Mouse (Mus musculus) limb, embryonic 15.5 days (tissue): ENCODE results near the gene 9430097D07Rik. TPM values are rescaled to one million over a fixed set of nuclear protein-coding genes. Genes with fewer than 3 reads are reported as not detected.

Experiments
- ATAC-seq: fragments of 200-750 bp; cut with Nextera tagmentation; 2 replicates; pipeline ENCODE4 v1.8.0; 2017; ENCODE audit warnings: low read depth, moderate TSS enrichment; ENCODE audit not compliant: insufficient number of reproducible peaks, low FRiP score, low TSS enrichment
- H3K27ac ChIP-seq: fragments of 300-500 bp; sonication (generic); 2 replicates; pipeline ENCODE4 v1.5.1; 2015; ENCODE audit warnings: moderate library complexity, mild to moderate bottlenecking, inconsistent platforms
- H3K27me3 ChIP-seq: fragments of 300-500 bp; sonication (generic); 2 replicates; pipeline ENCODE4 v1.6.1; 2015; ENCODE audit warnings: inconsistent platforms
- H3K36me3 ChIP-seq: fragments of 300-500 bp; sonication (generic); 2 replicates; pipeline ENCODE4 v1.6.1; 2015; ENCODE audit warnings: inconsistent platforms
- H3K4me1 ChIP-seq: fragments of 300-500 bp; sonication (generic); 2 replicates; pipeline ENCODE4 v1.6.1; 2015; ENCODE audit warnings: inconsistent platforms
- H3K4me2 ChIP-seq: fragments of 300-500 bp; sonication (generic); 2 replicates; pipeline ENCODE4 v1.6.1; 2015; ENCODE audit warnings: mild to moderate bottlenecking, inconsistent platforms
- H3K4me3 ChIP-seq: fragments of 300-500 bp; sonication (generic); 2 replicates; pipeline ENCODE4 v1.5.1; 2015; ENCODE audit warnings: mild to moderate bottlenecking, inconsistent platforms
- H3K9ac ChIP-seq: fragments of 300-500 bp; sonication (generic); 2 replicates; pipeline ENCODE4 v1.6.1; 2015; ENCODE audit warnings: inconsistent platforms
- H3K9me3 ChIP-seq: fragments of 300-500 bp; sonication (generic); 2 replicates; pipeline ENCODE4 v1.6.1; 2016; ENCODE audit warnings: inconsistent platforms
- WGBS: fragments of 180-500 bp; shearing (Covaris S2); methylation state at CpG from one replicate; pipeline ENCODE4 v1.1.7; 2015; 5-methylcytosine and 5-hydroxymethylcytosine counted together
- polyA plus RNA-seq: library from polyadenylated mRNA; unstranded; fragments of >200 nt; fragmentation: Nextera tagmentation; extraction: Ambion mirVana; gene quantifications from 2 replicates; pipeline ENCODE4 v1.2.1, GENCODE M21; 2015

The 9430097D07Rik gene
- polyA plus RNA-seq, 1 experiment from 2014 or later, result not detected

DNA sequence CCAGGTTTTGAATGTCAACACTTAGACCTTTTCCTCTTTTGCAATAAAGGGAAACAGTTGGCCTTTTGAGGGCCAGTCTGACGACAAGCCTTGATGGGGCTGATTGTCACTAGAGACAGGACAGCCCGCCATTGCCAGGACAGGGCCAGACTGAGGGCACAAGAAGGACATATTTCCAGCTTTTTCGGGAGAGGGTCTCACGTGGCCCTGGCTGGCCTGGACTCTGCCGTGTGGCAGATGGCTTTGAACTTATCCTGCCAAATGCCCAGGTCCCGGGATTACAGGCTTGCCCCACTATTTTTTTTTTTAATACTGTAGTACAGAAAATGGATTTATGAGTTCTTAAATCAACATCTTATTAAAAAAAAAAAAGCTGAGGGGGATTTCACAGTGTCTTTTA is 15.8 kb upstream of the 9430097D07Rik start:
- no peak overlapping the region for H3K9ac ChIP-seq
- no peak overlapping the region for H3K4me3 ChIP-seq
- peaks cover 39% of the 10 kb centered on the region for H3K4me1 ChIP-seq
- no peak overlapping the region for H3K27ac ChIP-seq
- no peaks in the 10 kb centered on the region for H3K27me3 ChIP-seq
- H3K36me3 ChIP-seq, result peaks cover 25% of the 10 kb centered on the region
- H3K9me3 ChIP-seq, result no peaks in the 10 kb centered on the region
- 44% methylated on average over 6 of the region's 6 CpGs for WGBS
- no peak for ATAC-seq
- H3K4me2 ChIP-seq, result no peak overlapping the region

DNA sequence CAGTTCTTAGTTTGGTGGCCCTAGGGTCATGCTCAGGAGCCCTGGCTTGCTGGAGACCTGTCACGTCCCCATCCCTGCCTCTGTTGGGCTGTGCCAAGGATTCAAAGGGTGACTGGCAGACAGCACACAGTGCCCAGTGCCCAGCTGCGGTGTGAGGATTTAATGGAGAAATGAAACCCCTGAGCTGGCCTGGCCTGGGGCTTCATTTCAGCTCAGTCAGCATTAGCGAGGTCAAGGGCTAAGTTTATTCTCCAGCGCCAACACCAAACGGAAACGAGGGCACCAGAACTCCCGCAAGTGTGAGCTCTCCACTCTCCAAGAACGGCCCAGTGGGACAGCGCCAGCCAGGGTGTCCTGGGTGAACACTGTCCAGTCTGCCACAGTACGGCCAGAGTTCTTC is 14.7 kb upstream of the 9430097D07Rik start:
- WGBS, result 79% methylated on average over 10 of the region's 10 CpGs
- Histone ChIP-seq H3K4me2 (no peak overlapping the region), H3K4me3 (no peak overlapping the region), H3K27me3 (no peaks in the 10 kb centered on the region), H3K9me3 (no peaks in the 10 kb centered on the region), H3K36me3 (peaks cover 16% of the 10 kb centered on the region), H3K4me1 (peaks cover 39% of the 10 kb centered on the region), H3K9ac (no peak overlapping the region), H3K27ac (no peak overlapping the region)
- no peak for ATAC-seq

DNA sequence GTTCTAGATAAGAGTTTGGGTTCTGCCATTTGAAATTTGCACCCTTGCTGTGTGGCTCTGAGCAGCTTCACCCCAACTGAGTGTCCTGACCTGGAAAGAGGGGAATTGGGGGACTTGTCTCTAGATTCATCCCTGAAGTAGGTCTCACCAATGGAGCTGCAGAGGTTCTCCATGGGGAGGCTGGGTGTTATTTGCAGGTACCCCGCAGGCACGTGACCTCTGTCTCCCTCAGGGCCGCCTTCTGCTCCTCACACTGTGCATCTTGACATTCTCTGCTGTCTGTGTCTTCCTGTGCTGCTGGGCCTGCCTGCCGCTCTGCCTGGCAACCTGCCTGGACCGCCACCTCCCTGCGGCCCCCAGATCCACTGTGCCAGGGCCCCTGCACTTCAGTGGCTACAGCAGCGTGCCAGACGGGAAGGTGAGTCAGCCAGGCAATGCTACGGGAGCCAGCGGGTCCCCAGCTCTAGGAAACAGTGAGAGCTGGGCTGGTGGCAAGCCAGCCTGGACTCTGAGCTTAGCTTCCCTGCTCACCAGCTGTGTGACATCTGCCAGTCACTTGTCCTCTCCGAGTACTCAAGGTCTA is 13.8 kb upstream of the 9430097D07Rik start:
- 53% methylated on average over 11 of the region's 11 CpGs for WGBS
- H3K27me3 ChIP-seq, result no peaks in the 10 kb centered on the region
- no peak overlapping the region for H3K27ac ChIP-seq
- no peak overlapping the region for H3K9ac ChIP-seq
- H3K9me3 ChIP-seq, result no peaks in the 10 kb centered on the region
- peaks cover 7% of the 10 kb centered on the region for H3K36me3 ChIP-seq
- no peak overlapping the region; the same call in 1 of the 2 replicates for H3K4me3 ChIP-seq
- H3K4me1 ChIP-seq, result peaks cover 36% of the 10 kb centered on the region
- peak overlapping the region; percentile 19; the same call in 1 of the 2 replicates for H3K4me2 ChIP-seq
- no peak for ATAC-seq

DNA sequence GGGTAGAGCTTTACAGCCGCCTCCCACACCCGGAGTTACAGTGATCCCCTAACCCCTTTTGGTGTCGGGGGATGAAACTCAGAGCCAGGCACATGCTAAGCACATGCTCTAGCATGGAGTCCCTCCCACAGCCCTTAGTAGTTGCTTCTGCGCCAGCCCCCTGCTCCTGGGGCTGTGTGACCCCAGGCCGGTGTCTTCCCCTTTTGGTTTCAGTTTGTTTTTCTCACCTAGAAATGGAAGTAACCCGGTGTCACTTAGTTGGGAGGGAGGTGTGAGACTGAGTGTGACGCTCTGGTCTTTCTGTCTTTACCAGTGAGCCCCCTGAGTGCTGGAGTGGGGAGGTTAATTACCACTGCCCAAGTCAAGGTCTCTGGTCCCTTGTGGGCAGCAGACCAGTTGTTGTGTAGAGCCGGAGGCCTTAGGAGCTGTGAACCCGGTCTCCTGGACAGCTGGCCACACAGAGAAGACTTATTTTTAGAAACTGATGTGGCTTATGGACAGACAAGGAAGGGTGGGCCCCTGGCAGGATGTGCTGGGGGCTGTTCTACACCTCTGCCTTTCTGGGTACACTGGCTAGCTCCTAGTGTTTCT is 12.3 kb upstream of the 9430097D07Rik start:
- WGBS, result 21% methylated on average over 9 of the region's 9 CpGs
- Histone ChIP-seq H3K9ac (peak overlapping the region; percentile 52), H3K36me3 (peaks cover 3% of the 10 kb centered on the region; the same call in 1 of the 2 replicates), H3K27me3 (no peaks in the 10 kb centered on the region), H3K4me3 (peak overlapping the region; percentile 56), H3K4me2 (peak overlapping the region; percentile 66), H3K27ac (peak overlapping the region; percentile 68; the same call in 1 of the 2 replicates), H3K4me1 (peaks cover 42% of the 10 kb centered on the region), H3K9me3 (no peaks in the 10 kb centered on the region)
- no peak for ATAC-seq

DNA sequence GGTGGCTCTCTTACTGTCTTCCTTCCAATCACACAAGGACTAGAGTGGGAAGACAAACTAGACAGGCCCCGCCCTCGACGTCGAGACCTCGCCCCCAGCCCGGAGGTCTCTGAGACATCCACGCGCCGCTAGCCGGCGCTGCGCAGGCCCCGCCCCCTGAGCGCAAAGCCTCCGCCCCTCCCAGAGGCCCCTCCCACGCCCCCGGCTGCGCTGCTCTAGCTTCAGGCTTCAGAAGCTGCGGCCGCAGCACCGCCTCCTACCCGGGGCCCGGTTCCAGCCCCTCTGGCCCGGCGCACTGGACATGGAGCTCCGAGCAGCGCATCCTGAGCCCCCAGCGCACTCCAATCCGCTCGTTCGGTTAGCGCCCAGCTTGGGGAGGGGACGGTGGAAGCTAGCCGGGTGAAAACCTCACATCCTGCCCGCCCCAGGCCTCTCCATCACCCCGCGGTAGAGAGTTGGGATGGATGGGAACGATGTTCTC is 11.4 kb upstream of the 9430097D07Rik start, which contains the start of gene St6galnac4:
St6galnac4 (plus strand) TSS at position 225 of the 481 bp plus-strand sequence.
- under 1% methylated on average over 38 of the region's 38 CpGs for WGBS
- H3K36me3 ChIP-seq, result peaks cover 3% of the 10 kb centered on the region; the same call in 1 of the 2 replicates
- no peaks in the 10 kb centered on the region for H3K9me3 ChIP-seq
- peaks cover 42% of the 10 kb centered on the region for H3K4me1 ChIP-seq
- no peaks in the 10 kb centered on the region for H3K27me3 ChIP-seq
- H3K4me3 ChIP-seq, result peak within 1 kb of the TSS; percentile 56
- ATAC-seq, result peak; percentile 90
- peak within 1 kb of the TSS; percentile 52 for H3K9ac ChIP-seq
- peak within 1 kb of the TSS; percentile 66 for H3K4me2 ChIP-seq
- H3K27ac ChIP-seq, result peak within 1 kb of the TSS; percentile 68; the same call in 1 of the 2 replicates

DNA sequence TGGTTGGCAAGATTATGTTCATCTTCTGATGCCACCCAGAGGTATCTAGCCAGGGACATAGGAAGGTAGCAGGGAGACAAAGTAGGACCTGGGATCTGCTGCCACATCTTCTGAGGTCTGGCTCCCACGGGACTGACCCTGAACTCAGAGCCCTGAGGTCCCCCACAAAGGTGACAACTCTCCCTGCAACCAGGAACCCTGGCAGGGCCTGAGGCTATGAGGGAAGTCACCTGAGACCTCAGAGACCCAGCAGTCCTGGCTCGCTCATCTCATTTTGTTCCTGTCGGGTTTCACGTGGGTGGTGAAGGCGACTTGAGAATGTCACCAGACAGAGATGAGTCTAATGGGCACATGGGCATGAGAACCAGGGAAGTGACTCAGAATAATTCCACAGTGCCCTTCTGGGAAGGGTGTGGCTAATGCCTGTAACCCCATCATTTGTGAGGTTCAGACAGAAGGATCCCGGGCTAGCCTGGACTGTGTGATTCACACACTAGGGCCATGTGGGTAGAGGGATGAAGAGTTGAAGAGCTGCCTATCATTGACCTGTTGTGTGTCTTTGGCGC is 9.7 kb upstream of the 9430097D07Rik start:
- Histone ChIP-seq H3K27ac (no peak overlapping the region), H3K27me3 (0 out of 2 replicates have a peak, but pooled peaks cover 3% of the 10 kb centered on the region), H3K9ac (no peak overlapping the region), H3K4me3 (no peak overlapping the region), H3K36me3 (peaks cover 3% of the 10 kb centered on the region; the same call in 1 of the 2 replicates), H3K4me1 (peaks cover 37% of the 10 kb centered on the region), H3K9me3 (no peaks in the 10 kb centered on the region), H3K4me2 (no peak overlapping the region)
- 86% methylated on average over 7 of the region's 7 CpGs for WGBS
- ATAC-seq, result no peak

DNA sequence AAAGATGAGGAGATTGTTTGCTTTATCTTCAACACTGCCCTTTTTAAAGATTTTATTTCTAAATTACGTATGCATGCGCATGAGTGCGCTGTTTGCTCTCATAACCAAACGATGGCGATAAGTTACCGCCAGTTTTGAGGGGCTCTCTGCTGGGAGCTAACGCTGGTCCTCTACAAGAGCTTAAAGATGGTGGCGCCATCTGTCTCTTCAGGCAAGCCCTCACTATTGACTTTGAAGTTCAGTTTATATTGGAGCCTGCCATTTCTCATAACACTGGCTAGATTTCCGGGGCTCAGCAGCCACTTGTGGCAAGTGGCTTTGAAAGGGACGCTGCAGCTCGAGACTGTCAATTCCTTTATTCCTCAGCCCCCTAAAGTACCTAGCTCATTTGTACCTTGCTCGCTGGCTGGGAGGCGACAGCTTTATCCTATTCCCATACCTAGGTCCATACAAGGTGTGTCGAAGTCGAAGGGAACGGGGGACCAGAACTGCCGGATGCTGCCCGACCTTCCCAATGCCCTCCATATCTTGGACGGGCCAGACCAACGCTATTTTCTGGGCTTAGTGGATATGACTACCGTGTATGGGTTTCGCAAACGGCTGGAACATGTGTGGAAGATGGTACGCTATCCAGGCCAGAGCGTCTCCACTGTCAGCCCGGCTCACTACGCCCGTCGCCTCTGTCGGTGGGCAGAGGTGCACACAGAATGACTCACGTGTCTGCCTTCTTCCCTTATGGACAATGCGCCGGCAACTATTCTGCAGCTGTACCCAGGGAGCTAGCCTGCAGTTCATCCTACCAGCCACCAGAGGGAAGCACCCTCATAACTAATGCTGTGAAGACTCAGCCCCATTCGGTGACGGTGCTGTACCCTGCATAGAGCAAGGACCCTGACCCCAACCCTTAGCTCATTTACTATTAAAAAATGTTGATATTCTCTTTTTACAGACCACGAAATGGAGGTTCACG is 7.6 kb upstream of the 9430097D07Rik start:
- no peaks in the 10 kb centered on the region for H3K9me3 ChIP-seq
- H3K4me2 ChIP-seq, result peak overlapping the region; percentile 41
- no peak overlapping the region for H3K27ac ChIP-seq
- WGBS, result 11% methylated on average over 37 of the region's 37 CpGs
- H3K36me3 ChIP-seq, result no peaks in the 10 kb centered on the region
- peaks cover 25% of the 10 kb centered on the region for H3K4me1 ChIP-seq
- peak; percentile 50; the same call in 1 of the 2 replicates for ATAC-seq
- peak overlapping the region; percentile 19 for H3K4me3 ChIP-seq
- H3K9ac ChIP-seq, result 0 out of 2 replicates have a peak overlapping the region, but pooled peaks have one; percentile 11
- H3K27me3 ChIP-seq, result peaks cover 15% of the 10 kb centered on the region

DNA sequence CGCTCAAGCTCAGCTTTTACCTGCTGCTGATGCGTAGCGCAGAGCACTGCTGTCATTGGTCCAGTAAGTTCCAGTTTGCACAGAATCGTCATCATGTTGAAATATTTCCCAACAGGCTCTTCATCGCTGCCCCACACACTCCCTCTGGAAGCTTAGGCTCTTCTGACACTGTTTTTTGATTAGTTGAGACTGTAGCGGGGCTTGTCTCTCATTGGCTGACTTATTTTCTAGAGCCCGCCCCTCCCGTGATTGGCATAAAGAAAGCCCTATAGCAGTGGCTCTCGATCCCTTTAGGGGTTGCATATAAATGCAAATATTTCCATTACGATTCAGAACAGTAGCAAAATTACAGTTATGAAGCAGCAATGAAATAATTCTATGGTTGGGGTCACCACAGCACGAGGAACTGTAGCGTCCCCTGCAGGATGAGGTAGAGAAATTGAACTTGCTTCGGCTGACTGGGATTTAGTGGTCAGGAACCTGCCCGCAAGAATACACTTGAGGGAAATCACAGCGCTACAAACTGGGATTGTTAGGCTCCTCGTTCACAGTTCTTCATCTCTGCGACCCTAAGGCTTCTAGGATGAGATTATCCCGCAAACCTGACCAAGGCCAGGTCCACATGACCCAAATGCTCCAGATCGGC is 6.1 kb upstream of the 9430097D07Rik start:
- ATAC-seq, result no peak
- 0 out of 2 replicates have a peak overlapping the region, but pooled peaks have one; percentile 0 for H3K4me2 ChIP-seq
- 38% methylated on average over 19 of the region's 19 CpGs for WGBS

DNA sequence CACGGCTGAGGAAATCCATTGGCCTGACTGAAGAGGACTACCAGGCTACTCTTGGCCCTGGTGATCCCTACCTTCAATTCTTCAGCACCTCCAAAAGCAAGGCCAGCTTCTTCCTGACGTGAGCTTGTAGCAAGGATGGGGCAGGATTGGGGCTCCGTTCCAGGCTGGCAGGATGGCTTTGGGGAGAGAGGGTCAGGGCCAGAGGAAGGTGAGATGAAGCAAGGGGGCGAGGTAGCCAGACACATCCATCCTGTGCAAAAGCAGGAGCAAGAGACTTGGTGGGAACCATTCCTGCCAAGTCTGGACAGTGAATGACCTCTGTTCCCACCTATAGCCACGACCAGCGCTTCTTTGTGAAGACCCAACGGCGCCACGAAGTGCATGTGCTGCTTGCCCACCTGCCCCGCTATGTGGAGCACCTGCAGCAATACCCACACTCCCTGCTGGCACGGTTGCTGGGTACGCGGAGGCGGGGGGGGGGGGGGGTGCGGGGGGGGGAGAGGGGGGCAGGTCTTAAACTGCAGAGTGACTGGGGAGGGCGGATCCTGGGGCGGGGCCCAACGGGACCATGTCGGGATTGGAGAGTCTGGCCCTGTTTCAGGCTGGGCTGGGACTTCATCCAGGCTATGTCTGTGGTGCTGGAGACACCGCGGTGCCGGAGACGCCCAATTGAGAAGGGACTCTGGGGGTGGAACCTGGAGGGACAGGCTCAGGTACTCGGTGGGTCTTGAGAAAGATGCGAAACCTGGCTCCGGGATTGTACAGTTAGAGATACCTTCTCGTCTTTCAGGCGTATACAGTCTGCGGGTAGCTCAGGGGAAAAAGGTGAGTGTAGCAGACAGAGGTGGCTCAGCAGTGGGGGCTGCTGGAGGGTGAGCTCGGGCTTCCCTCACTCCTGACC is 2.9 kb upstream of the 9430097D07Rik start:
- Histone ChIP-seq H3K27me3 (peaks cover 24% of the 10 kb centered on the region), H3K36me3 (peaks cover 4% of the 10 kb centered on the region), H3K9ac (no peak overlapping the region), H3K9me3 (no peaks in the 10 kb centered on the region), H3K27ac (no peak overlapping the region), H3K4me2 (no peak overlapping the region), H3K4me3 (no peak overlapping the region), H3K4me1 (peaks cover 25% of the 10 kb centered on the region)
- 30% methylated on average over 28 of the region's 30 CpGs for WGBS
- ATAC-seq, result no peak

More for the DNA sequence above, 6.1 kb upstream of the 9430097D07Rik start:
- Histone ChIP-seq H3K9me3 (no peaks in the 10 kb centered on the region), H3K27ac (no peak overlapping the region), H3K27me3 (peaks cover 21% of the 10 kb centered on the region), H3K9ac (no peak overlapping the region), H3K36me3 (no peaks in the 10 kb centered on the region), H3K4me1 (peaks cover 14% of the 10 kb centered on the region), H3K4me3 (peak overlapping the region; percentile 13; the same call in 1 of the 2 replicates)

DNA sequence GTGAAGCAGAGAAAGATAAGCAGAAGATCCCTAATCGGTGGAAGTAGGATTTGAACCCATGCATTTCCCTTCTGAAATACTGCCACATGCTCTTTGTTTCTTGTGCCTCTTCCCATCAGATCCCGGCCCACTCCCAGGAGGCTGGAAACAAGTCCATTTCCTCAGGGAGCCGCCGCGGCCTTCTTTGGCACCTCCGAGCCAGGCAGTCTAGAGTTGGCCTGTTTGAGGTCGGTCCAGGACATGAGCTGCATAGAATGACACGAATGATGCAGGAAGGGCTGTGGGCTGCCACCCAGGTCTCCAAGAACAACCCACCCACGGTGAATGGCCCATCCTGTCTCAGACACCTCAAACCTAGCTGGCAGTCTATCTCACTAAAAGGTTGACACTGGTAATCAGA is 1.0 kb upstream of the 9430097D07Rik start:
- Histone ChIP-seq H3K4me1 (peaks cover 31% of the 10 kb centered on the region), H3K4me3 (no peak overlapping the region), H3K27me3 (peaks cover 24% of the 10 kb centered on the region), H3K27ac (no peak overlapping the region), H3K36me3 (peaks cover 18% of the 10 kb centered on the region), H3K4me2 (no peak overlapping the region), H3K9me3 (no peaks in the 10 kb centered on the region), H3K9ac (no peak overlapping the region)
- ATAC-seq, result no peak
- WGBS, result 87% methylated on average over 9 of the region's 9 CpGs
